Mouse (Mus musculus): Measurements from ENCODE around the gene Ttc39b. TPM values are rescaled to one million over a fixed set of nuclear protein-coding genes. Genes with fewer than 3 reads are reported as not detected.
A peak's percentile ranks its signal among the peaks of the same experiment; 100 is the strongest.

Ttc39b gene
- polyA plus RNA-seq, 1 experiment from 2014 or later = 2.7 TPM

GRCm38 (mm10) chr4:83284768-83285350, 39.2 kb downstream of the Ttc39b start:
- no peak for ATAC-seq
- Histone ChIP-seq H3K4me1 (replicated peaks; ENCODE audit: control insufficient read depth, insufficient read depth, low read length) (no peaks in the 10 kb centered on the region), H3K9ac (ENCODE audit: low read depth, low read length) (no peak overlapping the region), H3K4me2 (replicated peaks; ENCODE audit: low read depth) (peak overlapping the region; percentile 55), H3K9me3 (ENCODE audit: control insufficient read depth) (no peaks in the 10 kb centered on the region), H3K27ac (ENCODE audit: low read depth, low read length) (no peak overlapping the region), H3K27me3 (replicated peaks; ENCODE audit: control insufficient read depth, insufficient read depth, low read length) (no peaks in the 10 kb centered on the region), H3K4me3 (ENCODE audit: low read depth, low read length) (peak overlapping the region; percentile 16), H3K36me3 (ENCODE audit: control insufficient read depth, insufficient read depth) (no peaks in the 10 kb centered on the region)
- TF ChIP-seq CTCF (IDR thresholded peaks at IDR 0.05; ENCODE audit: low read depth) = no peak
- WGBS = 3% methylated on average over 12 of the region's 12 CpGs

GRCm38 (mm10) chr4:83283973-83284767, 39.9 kb downstream of the Ttc39b start:
- Histone ChIP-seq H3K36me3 (ENCODE audit: control insufficient read depth, insufficient read depth) (no peaks in the 10 kb centered on the region), H3K9me3 (ENCODE audit: control insufficient read depth) (no peaks in the 10 kb centered on the region), H3K27ac (ENCODE audit: low read depth, low read length) (no peak overlapping the region), H3K4me3 (ENCODE audit: low read depth, low read length) (peak overlapping the region; percentile 16), H3K4me1 (replicated peaks; ENCODE audit: control insufficient read depth, insufficient read depth, low read length) (no peaks in the 10 kb centered on the region), H3K27me3 (replicated peaks; ENCODE audit: control insufficient read depth, insufficient read depth, low read length) (no peaks in the 10 kb centered on the region), H3K9ac (ENCODE audit: low read depth, low read length) (no peak overlapping the region), H3K4me2 (replicated peaks; ENCODE audit: low read depth) (peak overlapping the region; percentile 55)
- WGBS = 19% methylated on average over 19 of the region's 19 CpGs
- no peak for ATAC-seq
- TF ChIP-seq CTCF (IDR thresholded peaks at IDR 0.05; ENCODE audit: low read depth) = no peak

- H3K9ac ChIP-seq (ENCODE audit: low read depth, low read length) = no peak overlapping the region
Observed at GRCm38 (mm10) chr4:83282424-83282823, 41.6 kb downstream of the Ttc39b start.

GRCm38 (mm10) chr4:83279236-83279635, 44.8 kb downstream of the Ttc39b start:
- Histone ChIP-seq H3K4me2 (replicated peaks; ENCODE audit: low read depth) (no peak overlapping the region), H3K36me3 (ENCODE audit: control insufficient read depth, insufficient read depth) (no peaks in the 10 kb centered on the region), H3K9me3 (ENCODE audit: control insufficient read depth) (no peaks in the 10 kb centered on the region), H3K9ac (ENCODE audit: low read depth, low read length) (no peak overlapping the region), H3K4me3 (ENCODE audit: low read depth, low read length) (no peak overlapping the region), H3K27ac (ENCODE audit: low read depth, low read length) (no peak overlapping the region), H3K4me1 (replicated peaks; ENCODE audit: control insufficient read depth, insufficient read depth, low read length) (no peaks in the 10 kb centered on the region), H3K27me3 (replicated peaks; ENCODE audit: control insufficient read depth, insufficient read depth, low read length) (no peaks in the 10 kb centered on the region)
- TF ChIP-seq CTCF (IDR thresholded peaks at IDR 0.05; ENCODE audit: low read depth) = no peak
- WGBS = 88% methylated on average over 7 of the region's 7 CpGs
- ATAC-seq = no peak

More at GRCm38 (mm10) chr4:83282424-83282823, 41.6 kb downstream of the Ttc39b start:
- H3K27ac ChIP-seq (ENCODE audit: low read depth, low read length) = no peak overlapping the region
- no peaks in the 10 kb centered on the region for H3K36me3 ChIP-seq (ENCODE audit: control insufficient read depth, insufficient read depth)
- TF ChIP-seq CTCF (IDR thresholded peaks at IDR 0.05; ENCODE audit: low read depth) = no peak
- H3K4me3 ChIP-seq (ENCODE audit: low read depth, low read length) = no peak overlapping the region
- H3K9me3 ChIP-seq (ENCODE audit: control insufficient read depth) = no peaks in the 10 kb centered on the region
- ATAC-seq = no peak
- no peaks in the 10 kb centered on the region for H3K4me1 ChIP-seq (replicated peaks; ENCODE audit: control insufficient read depth, insufficient read depth, low read length)
- no peak overlapping the region for H3K4me2 ChIP-seq (replicated peaks; ENCODE audit: low read depth)
- WGBS = 38% methylated on average over 6 of the region's 6 CpGs
- H3K27me3 ChIP-seq (replicated peaks; ENCODE audit: control insufficient read depth, insufficient read depth, low read length) = no peaks in the 10 kb centered on the region

- no peak overlapping the region for H3K4me3 ChIP-seq (ENCODE audit: low read depth, low read length)
- H3K9ac ChIP-seq (ENCODE audit: low read depth, low read length) = no peak overlapping the region
- H3K27ac ChIP-seq (ENCODE audit: low read depth, low read length) = no peak overlapping the region
- TF ChIP-seq CTCF (IDR thresholded peaks at IDR 0.05; ENCODE audit: low read depth) = no peak
- no peak for ATAC-seq
- H3K27me3 ChIP-seq (replicated peaks; ENCODE audit: control insufficient read depth, insufficient read depth, low read length) = no peaks in the 10 kb centered on the region
- no peaks in the 10 kb centered on the region for H3K9me3 ChIP-seq (ENCODE audit: control insufficient read depth)
- no peaks in the 10 kb centered on the region for H3K36me3 ChIP-seq (ENCODE audit: control insufficient read depth, insufficient read depth)
- H3K4me1 ChIP-seq (replicated peaks; ENCODE audit: control insufficient read depth, insufficient read depth, low read length) = no peaks in the 10 kb centered on the region
- 60% methylated on average over 2 of the region's 2 CpGs for WGBS
- no peak overlapping the region for H3K4me2 ChIP-seq (replicated peaks; ENCODE audit: low read depth)
Observed at GRCm38 (mm10) chr4:83274241-83274640, 49.8 kb downstream of the Ttc39b start.

GRCm38 (mm10) chr4:83273616-83274050, 50.4 kb downstream of the Ttc39b start:
- Histone ChIP-seq H3K27ac (ENCODE audit: low read depth, low read length) (no peak overlapping the region), H3K9ac (ENCODE audit: low read depth, low read length) (no peak overlapping the region), H3K9me3 (ENCODE audit: control insufficient read depth) (no peaks in the 10 kb centered on the region), H3K4me3 (ENCODE audit: low read depth, low read length) (no peak overlapping the region), H3K4me2 (replicated peaks; ENCODE audit: low read depth) (no peak overlapping the region), H3K4me1 (replicated peaks; ENCODE audit: control insufficient read depth, insufficient read depth, low read length) (no peaks in the 10 kb centered on the region), H3K36me3 (ENCODE audit: control insufficient read depth, insufficient read depth) (no peaks in the 10 kb centered on the region), H3K27me3 (replicated peaks; ENCODE audit: control insufficient read depth, insufficient read depth, low read length) (no peaks in the 10 kb centered on the region)
- ATAC-seq = no peak
- 90% methylated on average over 19 of the region's 19 CpGs for WGBS
- no peak for TF ChIP-seq CTCF (IDR thresholded peaks at IDR 0.05; ENCODE audit: low read depth)
